Mouse (Mus musculus) spleen, adult 12 weeks (tissue): ENCODE results near the gene Taok3.

Source experiments
- DNase-seq: peaks from one replicate; pipeline ENCODE4 v3.0.0; 2022; ENCODE audit warnings: low spot score

Taok3 gene

DNA sequence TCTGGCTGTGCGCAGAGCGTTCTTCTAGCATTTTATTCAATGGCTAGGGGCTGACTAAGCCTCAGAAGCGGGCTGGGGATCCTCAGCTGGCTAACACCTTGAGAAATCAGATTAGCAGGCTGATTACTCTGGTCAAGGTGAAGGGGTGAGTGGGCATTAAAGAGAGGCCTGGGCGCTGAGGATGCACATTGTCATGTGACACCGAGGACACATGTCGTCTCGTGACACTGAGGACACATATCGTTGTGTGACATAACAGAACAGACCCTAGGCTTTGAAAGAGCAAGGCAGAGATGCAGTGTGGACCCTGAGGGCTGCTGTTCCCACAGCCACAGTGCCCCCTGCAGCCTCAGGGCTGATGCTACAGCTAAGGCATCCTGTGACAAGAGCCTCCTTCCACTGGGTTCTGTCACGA, 23.8 kb downstream of the Taok3 start:
- no peak for DNase-seq

DNA sequence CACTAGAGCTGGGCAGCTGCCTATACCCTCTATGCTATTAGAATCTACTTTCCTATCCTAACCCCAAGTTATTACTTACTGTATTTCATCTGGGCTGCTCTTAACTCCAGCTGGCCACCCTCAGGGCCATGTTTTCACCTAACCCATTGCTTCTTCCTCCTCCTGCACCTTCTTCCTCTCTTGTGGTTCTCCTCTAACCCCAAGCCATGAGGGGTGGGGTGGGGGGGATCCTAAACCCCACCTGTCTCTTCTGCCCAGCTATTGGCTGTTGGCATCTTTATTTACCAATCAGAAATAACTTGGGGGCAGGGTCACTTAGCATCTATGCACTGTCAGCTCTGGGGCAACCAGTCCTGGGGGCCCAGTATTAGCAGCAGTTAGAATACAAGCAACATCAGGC, 26.2 kb downstream of the Taok3 start:
- DNase-seq: no peak

DNA sequence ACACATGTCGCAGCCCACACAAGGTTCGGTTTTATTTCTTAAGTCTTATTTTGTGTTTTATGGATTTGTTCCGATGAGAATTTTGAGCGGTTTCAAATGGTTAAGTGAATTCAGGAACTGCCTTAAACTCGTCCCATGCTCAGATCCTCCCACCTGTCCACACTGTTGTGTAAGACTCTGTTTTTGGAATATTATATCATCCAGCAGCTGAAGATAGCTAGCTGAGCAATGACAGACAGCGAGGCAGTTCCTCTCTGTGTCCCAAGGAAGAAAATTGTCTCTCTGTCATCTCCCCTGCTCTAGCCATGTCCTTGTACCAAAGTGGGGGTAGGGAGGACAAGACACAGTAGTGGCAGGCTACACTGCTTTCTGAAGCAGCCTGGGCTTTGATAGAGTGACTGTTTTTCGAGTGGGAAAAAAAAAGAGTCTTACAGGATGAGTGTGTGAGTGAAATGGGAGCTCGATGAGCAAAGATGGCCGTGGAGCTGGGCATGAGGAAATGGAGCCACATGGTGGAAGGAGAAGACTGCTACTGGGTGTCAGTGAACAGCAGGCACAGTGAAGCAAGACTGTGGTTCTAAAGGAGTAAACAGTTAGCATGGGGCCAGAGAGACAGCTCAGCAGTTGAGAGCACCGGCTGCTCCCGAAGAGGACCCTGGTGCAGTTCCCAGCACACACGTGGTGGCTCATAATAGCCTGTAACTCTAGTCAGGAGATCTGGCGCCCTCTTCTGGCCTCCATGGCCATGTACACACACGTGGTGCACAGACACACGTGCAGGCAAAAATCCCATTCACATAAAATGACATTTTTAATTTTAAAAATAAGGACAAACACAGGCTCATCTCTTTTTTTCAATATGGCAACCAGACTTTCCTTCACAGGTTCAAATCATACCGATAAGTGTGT, 27.5 kb downstream of the Taok3 start:
- no peak for DNase-seq

DNA sequence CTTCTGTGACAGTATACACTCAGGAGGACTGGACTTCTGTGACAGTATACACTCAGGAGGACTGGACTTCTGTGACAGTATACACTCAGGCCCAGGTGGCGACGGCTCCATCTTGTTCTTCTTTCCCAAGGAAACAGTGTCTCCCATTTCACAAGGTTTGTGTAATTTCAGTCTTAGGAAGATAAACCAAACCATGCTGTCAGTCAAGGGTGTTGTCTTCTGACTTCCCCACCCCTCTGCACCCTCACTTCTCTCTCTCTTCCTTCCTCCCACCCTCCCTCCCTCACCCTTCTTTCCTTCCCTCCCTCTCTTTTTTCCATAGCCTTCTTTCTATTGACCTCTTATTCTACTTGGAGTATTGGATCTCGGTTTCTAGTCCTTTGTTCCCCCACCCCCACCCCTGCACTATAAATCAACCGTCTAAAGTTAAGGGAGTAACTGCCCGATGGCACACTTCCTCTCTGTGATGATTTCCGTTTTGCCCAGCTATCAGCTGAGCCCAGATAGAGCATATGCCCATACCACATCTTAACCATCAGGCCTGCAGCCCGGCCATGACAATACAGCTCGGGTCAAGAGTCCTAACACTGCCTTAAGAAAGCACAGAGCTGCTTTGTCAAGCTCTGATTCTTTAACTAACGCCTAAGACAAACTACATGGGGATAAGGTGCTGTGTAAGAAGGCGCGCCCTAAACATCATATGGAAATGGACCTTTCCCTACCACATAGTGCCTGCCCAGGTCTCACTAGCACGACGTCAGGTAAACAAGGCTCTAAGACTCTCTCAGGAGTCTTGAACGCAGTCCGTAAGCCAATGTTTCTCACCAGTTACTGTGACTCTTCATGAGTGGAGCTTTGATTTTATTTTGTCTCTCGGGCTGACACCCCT, 29.4 kb downstream of the Taok3 start:
- DNase-seq: no peak

DNA sequence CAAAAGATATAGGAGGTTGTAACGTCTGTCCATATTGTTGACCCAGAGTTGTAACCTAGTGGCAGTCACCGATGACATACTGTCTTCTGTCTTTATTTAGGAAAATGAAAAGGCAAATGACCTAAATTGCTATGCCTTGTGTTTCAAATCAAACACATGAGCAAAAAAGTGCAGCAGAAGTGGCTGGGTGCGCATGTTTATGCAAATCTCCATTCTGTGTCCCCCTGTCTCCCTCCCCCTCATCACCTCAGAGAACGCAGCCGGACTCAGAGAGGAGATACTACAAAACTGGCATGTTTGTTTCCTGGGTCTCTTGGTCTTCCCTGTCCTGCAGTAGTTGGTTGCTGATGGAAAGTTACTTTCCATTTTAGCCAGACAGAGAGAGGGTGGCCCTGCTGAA, 30.1 kb downstream of the Taok3 start:
- no peak for DNase-seq

DNA sequence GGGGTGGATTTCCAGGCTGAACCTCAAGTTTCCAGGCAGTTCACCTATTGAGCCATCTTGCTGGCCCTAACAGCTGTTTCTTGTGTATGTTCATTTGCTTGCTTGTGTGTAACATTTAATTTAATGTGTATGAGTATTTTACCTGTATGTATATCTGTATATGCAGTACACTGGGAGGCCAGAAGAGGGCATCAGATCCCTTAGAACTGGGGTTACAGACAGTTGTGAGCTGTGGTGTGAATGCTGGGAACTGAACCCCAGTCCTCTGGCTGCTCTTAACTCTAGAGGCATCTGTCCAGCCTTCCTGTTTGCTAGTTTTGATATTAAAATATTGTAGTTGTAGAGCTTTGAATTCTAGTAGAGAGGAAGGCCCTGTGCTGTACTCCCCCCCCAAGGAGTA, 33.0 kb downstream of the Taok3 start:
- no peak for DNase-seq

DNA sequence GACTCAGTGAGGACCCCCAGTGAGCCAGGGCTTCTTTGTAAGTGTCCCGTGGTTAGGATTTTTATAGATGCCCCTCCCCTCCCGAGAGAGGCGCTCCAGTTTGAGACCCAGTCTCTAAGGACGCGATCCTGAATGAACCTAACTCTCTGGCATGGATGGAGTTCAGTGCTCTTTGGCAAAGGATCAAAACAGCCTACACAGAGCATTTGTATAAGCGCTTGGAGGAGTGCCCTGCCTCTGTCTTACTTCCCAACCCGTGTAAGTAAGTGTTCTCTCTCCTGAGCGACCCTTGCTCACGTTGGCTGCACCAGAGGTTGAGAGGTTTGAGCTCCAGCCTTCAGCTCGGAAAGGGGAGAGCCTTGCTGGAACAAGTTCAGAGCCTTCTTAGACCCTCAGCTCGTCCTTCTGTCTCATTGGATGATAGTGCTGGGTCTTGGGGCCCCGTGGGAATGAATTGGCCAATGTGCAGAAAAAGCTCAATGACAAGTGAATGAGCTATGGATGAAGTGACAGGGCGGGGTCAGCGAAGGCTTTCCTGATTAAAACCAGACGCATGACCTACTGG, 33.7 kb downstream of the Taok3 start:
- DNase-seq: no peak

DNA sequence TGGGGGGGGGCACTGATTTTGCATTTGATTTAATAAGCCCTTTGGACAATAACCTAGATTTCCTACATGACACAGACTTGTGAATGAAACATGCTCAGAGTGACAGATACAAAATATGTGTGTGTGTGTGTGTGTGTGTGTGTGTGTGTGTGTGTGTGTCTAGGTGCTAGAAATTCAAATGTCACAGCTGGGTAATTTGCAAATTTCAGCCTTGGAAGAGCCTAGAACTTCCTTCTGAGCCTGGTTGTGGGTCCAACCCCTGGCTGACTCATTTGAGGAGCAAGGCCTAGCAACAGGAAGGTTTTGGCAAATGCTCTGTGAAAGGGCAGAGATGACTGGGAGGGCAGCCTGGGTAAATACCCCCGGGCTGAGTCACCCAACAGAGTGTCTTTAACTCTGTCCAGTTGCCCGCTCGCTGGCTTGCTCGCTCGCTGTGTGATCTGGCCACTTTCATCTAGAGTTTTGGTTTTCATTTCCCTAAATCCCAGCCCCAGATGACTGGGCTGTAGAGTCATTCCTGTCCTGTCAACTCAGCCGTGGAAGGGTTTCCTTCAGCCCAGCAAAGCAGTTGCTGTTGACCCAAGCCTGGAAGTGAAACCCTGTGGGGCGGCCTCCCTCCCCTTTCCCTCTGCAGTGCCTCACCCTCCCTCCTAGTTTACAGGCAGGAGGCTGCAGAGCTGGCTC, 38.5 kb downstream of the Taok3 start:
- DNase-seq: no peak

DNA sequence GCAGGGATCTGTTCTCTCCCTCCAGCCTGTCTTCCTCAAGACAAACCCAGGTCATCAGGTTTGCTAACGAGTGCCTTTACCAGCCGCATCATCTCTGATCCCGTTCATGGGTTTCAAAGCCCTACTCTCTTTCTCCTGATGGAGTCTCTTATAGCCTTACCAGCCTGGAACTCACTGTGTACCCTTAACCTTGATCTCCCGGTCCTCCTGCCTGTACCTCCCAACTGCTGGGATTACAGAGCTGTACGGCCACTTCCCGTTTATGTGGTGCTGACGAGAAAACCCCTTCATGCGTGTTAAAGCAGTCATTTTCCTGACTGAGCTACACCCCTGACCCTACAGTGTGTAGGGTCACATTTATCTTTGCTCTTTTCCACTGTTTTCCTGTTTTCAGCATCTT, 39.4 kb downstream of the Taok3 start:
- DNase-seq: no peak

DNA sequence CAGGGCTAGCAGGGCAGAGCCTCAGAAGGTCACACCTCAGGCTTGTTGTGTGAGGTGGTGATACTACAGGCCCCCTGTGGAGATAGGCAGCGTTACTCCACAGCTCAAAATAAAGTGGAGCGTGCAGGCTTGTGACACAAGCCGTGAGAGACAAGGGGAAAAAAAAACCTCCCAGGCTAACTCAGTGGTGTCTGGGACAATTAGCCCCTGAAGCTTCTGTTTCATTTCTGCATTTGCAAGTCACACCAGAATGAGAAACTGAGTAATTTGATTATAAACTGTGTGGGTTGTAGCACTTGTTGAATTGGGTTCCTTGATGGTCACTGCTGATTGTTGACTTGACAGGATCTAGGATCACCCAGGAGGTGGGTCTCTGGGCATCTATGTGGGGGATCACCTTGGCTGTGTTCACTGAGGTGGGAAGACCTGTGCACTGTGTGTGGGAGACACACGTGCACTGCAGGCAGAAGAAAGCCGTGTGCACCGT, 39.9 kb downstream of the Taok3 start:
- DNase-seq: no peak

DNA sequence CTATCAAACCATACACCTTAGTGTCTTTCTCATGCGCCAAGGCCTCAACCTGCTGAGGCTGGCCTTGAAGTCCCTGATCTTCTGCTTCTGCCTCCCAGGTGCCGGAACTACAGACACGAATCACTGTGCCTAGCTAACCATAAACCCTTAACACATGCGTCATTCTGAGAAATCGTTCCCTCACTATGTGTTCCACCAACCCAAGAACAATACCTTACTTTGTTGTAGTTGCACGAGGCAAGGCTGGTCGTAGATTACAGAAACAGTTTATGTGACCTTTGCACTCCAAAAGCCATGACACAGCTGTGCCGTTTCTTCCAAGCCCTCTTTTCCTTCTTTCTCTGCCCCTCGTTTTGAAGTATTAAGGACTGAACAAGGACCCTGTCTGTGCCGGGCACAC, 40.6 kb downstream of the Taok3 start:
- DNase-seq: no peak

DNA sequence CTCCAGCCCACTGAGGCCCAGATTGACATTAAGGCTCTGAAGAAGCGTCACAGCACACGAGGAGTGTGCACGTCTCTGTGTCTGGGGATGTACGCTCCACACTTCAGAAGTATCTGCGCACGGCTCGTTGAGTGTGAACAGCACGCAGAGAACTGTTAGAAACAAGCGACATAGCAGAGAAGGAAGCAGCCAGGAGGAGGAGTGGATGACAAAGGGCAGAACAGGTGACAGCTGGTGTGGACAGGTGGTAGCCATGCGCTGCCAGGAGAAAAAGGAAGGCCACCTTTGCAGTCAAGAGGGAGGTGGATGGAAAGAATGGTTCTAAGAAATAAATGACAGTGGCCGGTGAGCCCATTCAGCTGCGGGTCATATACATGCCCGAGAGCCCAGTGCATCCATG, 43.9 kb downstream of the Taok3 start:
- no peak for DNase-seq

DNA sequence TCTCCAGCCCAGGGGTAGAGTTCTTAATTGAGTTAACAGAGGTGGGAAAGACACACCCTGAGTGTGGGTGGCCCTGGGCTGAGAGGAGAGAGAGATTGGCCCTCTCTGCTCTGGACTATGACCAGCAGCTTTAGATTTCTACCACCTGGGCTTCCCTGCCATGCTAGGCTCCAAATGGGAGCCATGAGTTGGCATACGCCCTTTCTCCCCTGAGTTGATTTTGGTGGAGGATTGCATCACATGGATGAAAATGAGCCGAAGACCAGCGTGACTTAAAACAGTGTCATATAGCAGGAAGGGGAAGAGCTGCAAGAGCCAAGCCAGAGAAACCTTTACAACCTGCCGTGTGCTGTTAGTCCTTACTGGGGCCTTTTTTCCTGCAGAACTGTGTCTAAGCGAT, 44.6 kb downstream of the Taok3 start:
- no peak for DNase-seq

DNA sequence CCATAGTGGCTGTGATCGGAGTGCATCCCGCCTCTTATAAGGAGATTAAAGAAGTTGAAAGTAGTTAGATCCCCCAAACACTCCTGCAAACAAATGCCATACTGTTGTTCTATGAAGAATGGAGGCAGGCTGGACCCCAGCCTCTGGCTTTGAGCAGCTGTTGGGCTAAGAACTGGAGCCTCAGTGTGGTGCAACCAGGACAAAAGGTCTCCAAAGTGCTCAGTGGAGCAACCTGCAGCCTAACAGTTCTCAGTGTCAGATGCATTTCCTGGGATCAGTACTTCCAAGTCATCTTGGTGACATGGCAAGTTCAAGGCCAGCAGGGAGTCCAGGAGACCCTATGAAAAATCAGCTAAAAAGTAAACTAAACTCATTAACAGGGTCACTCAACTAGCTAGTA, 45.0 kb downstream of the Taok3 start:
- DNase-seq: no peak

DNA sequence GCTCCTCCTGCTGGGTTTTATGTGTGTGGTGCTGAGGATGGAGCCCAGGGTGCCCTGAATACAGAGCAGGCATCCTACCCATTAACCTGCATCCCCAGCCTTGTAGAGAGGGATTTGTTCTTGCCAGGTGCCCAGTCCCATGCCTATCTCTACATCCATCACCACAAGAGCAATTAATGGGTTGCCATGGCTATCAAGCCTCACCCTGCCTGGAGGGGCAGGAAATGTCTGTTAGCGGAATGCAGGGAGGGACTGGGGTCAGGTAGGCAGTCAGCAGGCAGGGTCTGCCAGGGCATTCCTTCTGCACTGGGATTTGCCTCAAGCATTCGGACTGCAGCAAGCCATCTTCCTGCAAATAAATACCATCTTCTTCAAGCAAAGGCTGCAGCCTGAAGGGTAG, 46.0 kb downstream of the Taok3 start:
- no peak for DNase-seq

DNA sequence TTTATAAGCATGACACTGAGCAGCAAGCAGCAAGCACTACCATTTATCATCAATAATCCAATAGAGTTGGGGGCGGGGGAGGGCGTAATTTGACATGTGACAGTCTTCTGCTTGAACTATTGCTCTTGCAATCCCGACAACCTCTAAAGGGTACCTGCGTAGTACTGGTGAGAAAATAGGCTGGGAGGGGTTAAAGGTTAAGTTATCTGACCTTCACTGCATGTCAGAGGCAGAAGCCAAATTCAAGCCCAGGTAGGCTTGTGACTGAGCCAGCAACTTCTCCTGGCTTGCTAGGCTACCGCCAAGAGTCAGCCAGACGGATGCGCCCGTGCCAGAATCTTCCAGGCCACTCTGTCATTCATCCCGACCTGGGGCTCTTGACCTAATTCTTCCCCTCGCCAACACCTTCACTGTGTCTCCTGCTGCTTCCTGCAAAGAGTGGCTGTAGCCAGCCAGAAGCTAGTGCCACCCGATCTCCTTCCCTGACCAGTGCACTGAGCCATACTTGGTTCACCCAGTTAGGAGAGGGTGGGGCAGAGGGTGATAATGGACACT, 47.0 kb downstream of the Taok3 start:
- no peak for DNase-seq

DNA sequence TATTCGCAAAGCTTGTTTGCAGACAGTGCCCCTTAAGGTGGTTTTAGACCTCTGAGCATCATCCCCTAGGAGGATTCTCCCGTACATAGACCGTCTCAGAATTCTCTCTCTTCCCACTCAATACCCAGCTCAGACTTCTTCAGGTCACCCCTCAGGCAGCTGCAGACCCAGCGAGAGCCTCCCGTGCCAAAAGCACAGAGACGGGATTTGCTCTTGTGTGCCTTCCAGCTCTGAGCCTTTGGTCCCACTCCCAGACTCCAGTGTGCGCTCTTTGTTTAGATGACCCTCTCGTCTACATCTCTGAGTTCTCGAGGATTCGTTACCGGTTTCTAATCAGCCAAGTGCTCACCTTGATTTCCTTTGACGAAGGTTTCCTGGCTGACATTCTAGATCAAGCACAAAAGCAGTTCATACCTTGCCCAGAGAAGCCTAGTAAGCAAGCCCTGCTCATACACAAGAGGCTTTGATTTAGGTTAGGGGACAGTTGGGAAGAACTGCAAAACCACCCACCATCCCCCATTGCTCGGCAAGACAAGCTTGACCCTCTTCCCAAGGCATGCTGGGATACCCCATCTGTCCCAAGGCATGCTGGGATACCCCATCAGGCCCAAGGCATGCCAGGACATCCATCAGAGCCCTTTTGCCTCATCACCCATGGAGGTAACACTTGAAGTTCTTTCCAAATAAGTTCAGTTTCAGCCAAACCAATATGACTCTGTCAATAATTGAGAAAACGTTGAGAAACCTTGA, 48.6 kb downstream of the Taok3 start:
- no peak for DNase-seq

DNA sequence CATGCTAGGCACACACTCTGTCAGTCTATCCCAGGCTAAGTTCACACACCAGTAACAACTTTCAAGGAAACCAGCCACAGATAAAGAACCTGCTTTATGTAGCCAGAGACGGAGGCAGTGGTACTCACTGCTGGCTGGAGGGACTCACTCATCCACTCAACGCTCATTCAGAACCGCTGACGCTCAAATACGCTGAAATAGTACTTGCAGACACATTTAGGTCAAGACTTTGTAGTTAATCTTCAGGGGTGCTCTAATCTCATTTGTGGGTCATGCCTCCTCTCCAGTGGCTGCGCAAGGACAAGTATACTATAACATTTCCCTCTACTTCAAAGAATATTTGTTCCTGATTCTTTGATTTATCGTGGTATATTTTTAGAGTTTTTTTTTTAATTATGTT, 54.1 kb downstream of the Taok3 start:
- DNase-seq: no peak

DNA sequence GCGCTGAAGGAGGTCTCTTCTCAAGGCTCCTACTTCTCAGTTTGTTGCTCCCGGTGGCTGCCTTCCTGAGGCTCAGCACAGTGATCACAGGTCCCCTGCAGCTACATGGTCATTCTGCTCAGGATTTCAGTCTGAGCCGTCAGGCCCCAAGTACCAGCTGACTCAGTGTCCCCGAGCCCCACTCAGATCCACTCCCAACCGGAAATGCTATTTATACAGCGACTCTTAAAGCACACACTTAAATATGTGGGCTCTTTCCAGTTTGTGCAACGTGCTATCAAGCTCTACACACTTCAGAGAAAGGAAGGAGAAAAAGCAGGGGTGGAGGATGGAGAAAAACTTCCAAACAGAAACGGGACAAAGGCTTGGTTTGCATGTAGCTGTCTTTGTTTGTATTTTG, 56.0 kb downstream of the Taok3 start:
- DNase-seq: no peak

DNA sequence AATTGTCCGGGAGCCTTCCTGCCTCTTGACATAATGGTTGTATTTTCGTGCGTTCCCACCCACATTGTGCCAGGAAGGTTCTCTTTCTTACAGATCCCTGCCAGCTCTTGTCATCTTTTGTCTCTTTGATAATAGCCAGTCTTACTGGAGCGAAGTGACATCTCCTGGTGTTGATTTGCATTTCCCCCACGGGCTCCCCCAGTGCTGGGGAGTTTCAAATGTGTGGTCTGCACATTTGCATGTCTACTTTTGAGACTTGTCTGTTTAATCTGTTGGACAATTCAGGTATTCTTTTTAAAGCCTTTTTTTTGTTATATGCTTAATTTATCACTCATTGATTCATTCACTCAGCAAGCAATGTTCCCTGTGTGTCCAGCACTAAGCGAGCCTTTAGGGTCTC, 58.1 kb downstream of the Taok3 start:
- DNase-seq: no peak

DNA sequence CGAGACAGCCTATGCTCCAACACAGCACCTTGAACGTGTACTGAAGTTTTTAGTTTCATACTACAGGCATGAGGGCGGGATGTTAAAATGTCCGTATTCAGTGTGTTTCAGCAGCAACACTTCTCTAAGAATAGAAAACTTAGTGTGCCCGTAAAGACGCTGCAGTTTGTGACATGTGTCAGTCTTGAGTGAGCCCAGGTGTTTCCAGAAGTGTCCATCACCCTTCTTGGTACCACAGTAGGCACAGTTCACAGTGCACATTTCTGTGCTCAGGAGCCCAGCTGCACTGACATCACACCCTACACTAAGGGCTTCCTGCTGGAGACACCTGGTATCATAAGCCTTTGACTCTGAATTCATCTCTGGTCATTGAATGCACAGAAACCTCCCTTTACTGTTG, 58.6 kb downstream of the Taok3 start:
- no peak for DNase-seq
